Mouse (Mus musculus) kidney, adult 2 months (tissue): ENCODE results near the gene Mt3.

Source experiments
- CTCF ChIP-seq: fragments of 200-500 bp; conservative IDR thresholded peaks from 2 replicates; pipeline ENCODE4 v1.5.1; 2011; ENCODE audit warnings: low read depth, mild to moderate bottlenecking, control low read depth, low read length, moderate library complexity, mixed read lengths; ENCODE audit not compliant: insufficient read depth, insufficient read length
- POLR2A ChIP-seq: fragments of 200-500 bp; IDR thresholded peaks from one replicate; pipeline ENCODE4 v1.6.1; 2011; ENCODE audit warnings: low read depth, low read length, control low read depth

DNA sequence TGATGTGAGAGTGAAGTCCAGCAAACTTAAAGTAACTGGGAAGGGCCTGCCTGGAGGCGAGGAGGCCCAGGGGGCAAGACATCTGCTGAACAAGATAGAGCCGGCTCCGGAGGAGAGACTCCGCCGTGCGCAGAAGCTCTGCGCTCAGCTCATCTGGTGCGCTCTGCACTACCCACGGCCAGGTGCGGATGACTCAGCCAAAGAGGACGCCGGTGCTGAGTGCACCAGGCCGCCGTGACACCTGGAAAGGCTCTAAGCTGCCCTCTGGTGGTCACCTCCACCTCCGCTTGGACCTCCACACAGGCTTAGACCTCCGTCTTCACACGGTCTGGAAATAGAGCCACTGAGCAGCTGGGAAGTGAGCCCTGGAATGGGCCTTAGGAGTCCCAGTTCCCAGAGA is 34.1 kb downstream of the Mt3 start:
- TF ChIP-seq POLR2A: no peak
- peak; percentile 91 for TF ChIP-seq CTCF
